Mouse (Mus musculus): ENCODE results near the gene Sult6b2. TPM values are rescaled to one million over a fixed set of nuclear protein-coding genes. Genes with fewer than 3 reads are reported as not detected.
A peak's percentile ranks its signal among the peaks of the same experiment; 100 is the strongest.

Gene Sult6b2
- total and polyA plus RNA-seq, 2 experiments from 2014 or later: not detected

GRCm38 (mm10) chr6:142792241-142792968 is 11.9 kb downstream of the Sult6b2 start:
- no peaks in the 10 kb centered on the region for H3K36me3 ChIP-seq (replicated peaks; ENCODE audit: control insufficient read depth, insufficient read depth, low read length)
- H3K9me3 ChIP-seq (replicated peaks; ENCODE audit: control insufficient read depth, low read length): no peaks in the 10 kb centered on the region
- H3K4me1 ChIP-seq (ENCODE audit: control insufficient read depth, insufficient read depth): no peaks in the 10 kb centered on the region
- 34% methylated on average over 13 of the region's 13 CpGs for WGBS
- no peak for TF ChIP-seq EP300 (IDR thresholded peaks at IDR 0.05; ENCODE audit: low read depth)
- TF ChIP-seq CTCF (IDR thresholded peaks at IDR 0.05; ENCODE audit: low read depth): no peak
- no peak overlapping the region for H3K27ac ChIP-seq (ENCODE audit: low read depth)
- DNase-seq (ENCODE audit: low spot score) (no peak), ATAC-seq (ENCODE audit: insufficient read depth, low read depth) (no peak)
- no peak overlapping the region for H3K9ac ChIP-seq (replicated peaks; ENCODE audit: low read depth, low read length)
- no peak overlapping the region for H3K4me3 ChIP-seq (ENCODE audit: low read depth, low read length)
- no peak overlapping the region for H3K4me2 ChIP-seq (ENCODE audit: low read depth, low read length)
- H3K27me3 ChIP-seq (ENCODE audit: control insufficient read depth, insufficient read depth, low read length): no peaks in the 10 kb centered on the region

GRCm38 (mm10) chr6:142789736-142790135 is 14.6 kb downstream of the Sult6b2 start:
- no peaks in the 10 kb centered on the region for H3K36me3 ChIP-seq (replicated peaks; ENCODE audit: control insufficient read depth, insufficient read depth, low read length)
- H3K27ac ChIP-seq (ENCODE audit: low read depth): no peak overlapping the region
- ATAC-seq (ENCODE audit: insufficient read depth, low read depth) (no peak), DNase-seq (ENCODE audit: low spot score) (no peak)
- 75% methylated on average over 10 of the region's 10 CpGs for WGBS
- no peak overlapping the region for H3K4me3 ChIP-seq (ENCODE audit: low read depth, low read length)
- H3K27me3 ChIP-seq (ENCODE audit: control insufficient read depth, insufficient read depth, low read length): no peaks in the 10 kb centered on the region
- no peak overlapping the region for H3K9ac ChIP-seq (replicated peaks; ENCODE audit: low read depth, low read length)
- H3K4me2 ChIP-seq (ENCODE audit: low read depth, low read length): no peak overlapping the region
- no peak for TF ChIP-seq EP300 (IDR thresholded peaks at IDR 0.05; ENCODE audit: low read depth)
- TF ChIP-seq CTCF (IDR thresholded peaks at IDR 0.05; ENCODE audit: low read depth): no peak
- H3K9me3 ChIP-seq (replicated peaks; ENCODE audit: control insufficient read depth, low read length): no peaks in the 10 kb centered on the region
- no peaks in the 10 kb centered on the region for H3K4me1 ChIP-seq (ENCODE audit: control insufficient read depth, insufficient read depth)

DNA sequence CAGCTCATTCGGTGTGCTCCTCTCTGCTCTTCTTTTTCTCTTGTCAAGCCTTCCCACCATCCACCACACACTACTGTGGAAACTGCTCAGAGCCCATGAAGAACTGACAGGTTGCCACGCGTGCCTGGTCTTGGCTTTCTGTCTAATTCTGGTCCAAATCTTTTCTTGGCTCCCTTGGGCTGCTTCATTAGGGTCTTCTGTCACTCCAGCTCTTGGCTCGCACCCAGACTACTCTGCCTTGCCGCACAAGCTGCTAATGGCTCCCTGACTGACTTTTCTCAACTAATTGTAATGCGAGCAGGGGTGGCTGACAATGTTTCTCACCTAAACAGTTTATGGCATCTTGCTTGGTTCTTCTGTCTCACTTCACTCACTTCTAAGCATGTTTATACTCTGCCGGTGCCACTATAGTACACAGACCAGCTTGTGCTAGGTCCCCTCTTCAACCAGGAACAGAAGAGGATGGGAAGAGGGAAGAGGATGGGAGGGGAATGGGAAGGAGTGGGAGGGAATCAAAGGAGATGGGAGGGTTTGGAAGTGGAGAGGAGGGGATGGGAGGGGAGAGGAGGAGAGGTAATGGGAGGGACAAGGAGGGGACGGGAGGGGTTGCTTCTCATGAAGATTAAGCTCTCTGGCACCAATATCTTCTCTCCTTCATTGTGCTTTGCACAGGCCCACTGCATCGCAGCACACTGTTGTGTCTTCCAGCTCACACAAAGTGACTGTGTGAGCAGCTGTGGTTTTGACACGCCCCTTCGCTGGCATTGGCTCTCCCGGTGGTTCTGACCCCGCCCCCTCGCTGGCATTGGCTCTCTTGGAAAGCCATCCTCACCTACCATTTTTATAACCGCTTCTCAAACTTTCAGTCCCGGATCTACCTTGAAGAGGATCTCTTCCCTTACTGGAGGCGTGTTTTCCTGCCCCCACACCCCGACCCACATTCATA is 16.0 kb downstream of the Sult6b2 start:
- DNase-seq (ENCODE audit: low spot score) (no peak), ATAC-seq (ENCODE audit: insufficient read depth, low read depth) (no peak)
- H3K4me3 ChIP-seq (ENCODE audit: low read depth, low read length): no peak overlapping the region
- H3K9me3 ChIP-seq (replicated peaks; ENCODE audit: control insufficient read depth, low read length): no peaks in the 10 kb centered on the region
- H3K4me2 ChIP-seq (ENCODE audit: low read depth, low read length): no peak overlapping the region
- H3K4me1 ChIP-seq (ENCODE audit: control insufficient read depth, insufficient read depth): no peaks in the 10 kb centered on the region
- H3K9ac ChIP-seq (replicated peaks; ENCODE audit: low read depth, low read length): no peak overlapping the region
- 54% methylated on average over 18 of the region's 18 CpGs for WGBS
- H3K27me3 ChIP-seq (ENCODE audit: control insufficient read depth, insufficient read depth, low read length): no peaks in the 10 kb centered on the region
- TF ChIP-seq CTCF (IDR thresholded peaks at IDR 0.05; ENCODE audit: low read depth) (no peak), EP300 (IDR thresholded peaks at IDR 0.05; ENCODE audit: low read depth) (no peak)
- H3K27ac ChIP-seq (ENCODE audit: low read depth): no peak overlapping the region
- H3K36me3 ChIP-seq (replicated peaks; ENCODE audit: control insufficient read depth, insufficient read depth, low read length): no peaks in the 10 kb centered on the region

- no peaks in the 10 kb centered on the region for H3K9me3 ChIP-seq (replicated peaks; ENCODE audit: control insufficient read depth, low read length)
- H3K4me2 ChIP-seq (ENCODE audit: low read depth, low read length): no peak overlapping the region
- 85% methylated on average over 21 of the region's 21 CpGs for WGBS
- DNase-seq (ENCODE audit: low spot score) (no peak), ATAC-seq (ENCODE audit: insufficient read depth, low read depth) (no peak)
- H3K4me3 ChIP-seq (ENCODE audit: low read depth, low read length): no peak overlapping the region
- H3K4me1 ChIP-seq (ENCODE audit: control insufficient read depth, insufficient read depth): no peaks in the 10 kb centered on the region
- H3K27me3 ChIP-seq (ENCODE audit: control insufficient read depth, insufficient read depth, low read length): no peaks in the 10 kb centered on the region
- no peak overlapping the region for H3K27ac ChIP-seq (ENCODE audit: low read depth)
- no peak overlapping the region for H3K9ac ChIP-seq (replicated peaks; ENCODE audit: low read depth, low read length)
- H3K36me3 ChIP-seq (replicated peaks; ENCODE audit: control insufficient read depth, insufficient read depth, low read length): no peaks in the 10 kb centered on the region
- no peak for TF ChIP-seq CTCF (IDR thresholded peaks at IDR 0.05; ENCODE audit: low read depth)
- TF ChIP-seq EP300 (IDR thresholded peaks at IDR 0.05; ENCODE audit: low read depth): no peak
Measured at GRCm38 (mm10) chr6:142786106-142786505, 18.2 kb downstream of the Sult6b2 start.

DNA sequence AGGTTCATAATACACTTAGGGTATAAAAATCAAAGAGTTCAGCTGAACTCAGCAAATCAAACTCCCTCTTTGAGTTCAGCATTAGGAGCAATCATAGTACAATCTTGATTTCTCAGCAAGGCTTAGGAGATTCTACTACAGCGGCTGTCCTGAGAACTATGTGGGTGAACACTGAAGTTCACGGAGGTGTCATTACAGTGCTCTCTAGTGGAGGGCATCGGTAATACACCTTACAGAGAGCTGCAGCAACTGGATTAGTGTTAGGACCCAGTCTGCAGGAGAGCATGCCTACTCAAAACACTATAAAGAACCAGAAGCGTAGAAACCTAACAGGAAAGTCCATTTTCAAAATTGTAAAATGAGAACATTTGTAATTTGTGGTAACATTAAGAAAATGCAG is 19.0 kb downstream of the Sult6b2 start:
- TF ChIP-seq CTCF (IDR thresholded peaks at IDR 0.05; ENCODE audit: low read depth) (peak; percentile 74), EP300 (IDR thresholded peaks at IDR 0.05; ENCODE audit: low read depth) (no peak)
- ATAC-seq (ENCODE audit: insufficient read depth, low read depth): no peak
- Histone ChIP-seq H3K27ac (ENCODE audit: low read depth) (no peak overlapping the region), H3K36me3 (replicated peaks; ENCODE audit: control insufficient read depth, insufficient read depth, low read length) (no peaks in the 10 kb centered on the region), H3K4me3 (ENCODE audit: low read depth, low read length) (no peak overlapping the region), H3K9ac (replicated peaks; ENCODE audit: low read depth, low read length) (no peak overlapping the region), H3K27me3 (ENCODE audit: control insufficient read depth, insufficient read depth, low read length) (no peaks in the 10 kb centered on the region), H3K4me2 (ENCODE audit: low read depth, low read length) (no peak overlapping the region), H3K9me3 (replicated peaks; ENCODE audit: control insufficient read depth, low read length) (no peaks in the 10 kb centered on the region), H3K4me1 (ENCODE audit: control insufficient read depth, insufficient read depth) (no peaks in the 10 kb centered on the region)
- WGBS: 22% methylated on average over 4 of the region's 4 CpGs
- peak; percentile 26 for DNase-seq (ENCODE audit: low spot score)

Data from heart, postnatal 0 days (tissue).